Mouse (Mus musculus) liver, adult 2 months (tissue): ENCODE measurements around the gene Vrk1.

Experiments used
- CTCF ChIP-seq: fragments of 200-500 bp; IDR thresholded peaks from 2 replicates; pipeline ENCODE4 v1.5.1; 2011; ENCODE audit warnings: low read depth, low read length, control low read depth
- POLR2A ChIP-seq: fragments of 200-500 bp; IDR thresholded peaks from 2 replicates; pipeline ENCODE4 v1.6.1; 2011; ENCODE audit warnings: low read length, control low read depth; ENCODE audit not compliant: insufficient read depth; ENCODE audit errors: extremely low read depth

GRCm38 (mm10) chr12:106031916-106032315, 21.9 kb downstream of the Vrk1 start:
- TF ChIP-seq POLR2A (no peak), CTCF (no peak)
